Mouse (Mus musculus) G1E-ER4 (cell line): ENCODE results near the gene Tenm4. TPM values are rescaled to one million over a fixed set of nuclear protein-coding genes. Genes with fewer than 3 reads are reported as not detected.

ENCODE experiments used
- GATA1 ChIP-seq: IDR thresholded peaks from one replicate; pipeline ENCODE4 v1.8.0; 2012; ENCODE audit warnings: low read length, inconsistent platforms
- polyA plus RNA-seq: library from polyadenylated mRNA; stranded (reverse); fragments of >175 nt; gene quantifications from 2 replicates; pipeline ENCODE4 v1.2.3, GENCODE M21; 2012

Tenm4 gene
- polyA plus RNA-seq, 1 experiment = not detected

GRCm38 (mm10) chr7:96701097-96701845 is 530.2 kb downstream of the Tenm4 start:
- TF ChIP-seq GATA1 = no peak

- TF ChIP-seq GATA1 = no peak
Measured at GRCm38 (mm10) chr7:96703958-96704357, 532.9 kb downstream of the Tenm4 start.

GRCm38 (mm10) chr7:96705307-96706129 is 534.5 kb downstream of the Tenm4 start:
- TF ChIP-seq GATA1 = no peak

GRCm38 (mm10) chr7:96706531-96706930 is 535.5 kb downstream of the Tenm4 start:
- no peak for TF ChIP-seq GATA1

GRCm38 (mm10) chr7:96707112-96707511 is 536.1 kb downstream of the Tenm4 start:
- TF ChIP-seq GATA1 = no peak

- TF ChIP-seq GATA1 = no peak
Measured at GRCm38 (mm10) chr7:96708071-96708470, 537.0 kb downstream of the Tenm4 start.

- TF ChIP-seq GATA1 = no peak
Measured at GRCm38 (mm10) chr7:96708561-96708960, 537.5 kb downstream of the Tenm4 start.

- TF ChIP-seq GATA1 = no peak
Measured at GRCm38 (mm10) chr7:96708968-96709367, 537.9 kb downstream of the Tenm4 start.

- no peak for TF ChIP-seq GATA1
Measured at GRCm38 (mm10) chr7:96709891-96710290, 538.8 kb downstream of the Tenm4 start.

GRCm38 (mm10) chr7:96710658-96711071 is 539.6 kb downstream of the Tenm4 start:
- TF ChIP-seq GATA1 = no peak

GRCm38 (mm10) chr7:96712876-96713275 is 541.8 kb downstream of the Tenm4 start:
- no peak for TF ChIP-seq GATA1

- no peak for TF ChIP-seq GATA1
Measured at GRCm38 (mm10) chr7:96716911-96717310, 545.9 kb downstream of the Tenm4 start.

- TF ChIP-seq GATA1 = no peak
Measured at GRCm38 (mm10) chr7:96718201-96719155, 547.4 kb downstream of the Tenm4 start.

- no peak for TF ChIP-seq GATA1
Measured at GRCm38 (mm10) chr7:96719926-96720325, 548.9 kb downstream of the Tenm4 start.

- no peak for TF ChIP-seq GATA1
Measured at GRCm38 (mm10) chr7:96720465-96720864, 549.4 kb downstream of the Tenm4 start.
